Mouse (Mus musculus) G1E (cell line): ENCODE results near the gene Neb.

Source experiments
- CTCF ChIP-seq: IDR thresholded peaks from 2 replicates; pipeline ENCODE4 v1.5.1; 2012; ENCODE audit warnings: low read depth, low read length, inconsistent platforms, mixed read lengths
- GATA1 ChIP-seq: IDR thresholded peaks from 2 replicates; pipeline ENCODE4 v1.6.1; 2012; ENCODE audit warnings: borderline replicate concordance, low read length, inconsistent platforms, mixed read lengths
- POLR2AphosphoS5 ChIP-seq: IDR thresholded peaks from 2 replicates; pipeline ENCODE4 v1.6.1; 2012; ENCODE audit warnings: low read depth, low read length, inconsistent platforms; ENCODE audit not compliant: insufficient replicate concordance
- TAL1 ChIP-seq: conservative IDR thresholded peaks from 2 replicates; pipeline ENCODE4 v1.6.1; 2012; ENCODE audit warnings: low read depth, low read length, inconsistent platforms, mixed read lengths

- TF ChIP-seq CTCF (no peak), TAL1 (no peak), GATA1 (no peak), POLR2AphosphoS5 (no peak)
Measured at GRCm38 (mm10) chr2:52237892-52238291, 140.4 kb downstream of the Neb start.
